Mouse (Mus musculus) yolk sac, embryonic 10.5 days (tissue): ENCODE results near the gene Syt1.

Source experiments
- DNase-seq: peaks from one replicate; pipeline ENCODE4 v3.0.0-alpha.2; 2017; ENCODE audit warnings: low spot score

The Syt1 gene

DNA sequence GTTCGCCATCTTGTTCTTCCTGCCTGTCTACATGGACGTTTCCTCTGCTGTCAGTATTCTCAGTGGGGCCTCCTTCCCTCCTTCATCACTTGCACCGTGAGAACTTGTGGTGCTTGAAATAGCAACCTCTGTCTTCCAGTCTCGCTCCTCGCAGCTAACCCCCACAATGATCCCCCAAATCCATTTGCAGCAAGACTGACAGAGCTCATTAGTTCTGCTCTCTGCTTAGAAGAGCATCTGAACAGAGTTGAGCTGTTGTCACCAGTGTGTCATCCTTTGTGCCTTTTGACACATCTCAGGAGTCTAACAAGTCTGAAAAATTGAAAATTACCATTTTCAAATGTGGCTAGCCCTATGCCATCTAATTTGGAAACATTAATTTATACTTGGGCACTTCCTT is 372.7 kb downstream of the Syt1 start:
- no peak for DNase-seq

DNA sequence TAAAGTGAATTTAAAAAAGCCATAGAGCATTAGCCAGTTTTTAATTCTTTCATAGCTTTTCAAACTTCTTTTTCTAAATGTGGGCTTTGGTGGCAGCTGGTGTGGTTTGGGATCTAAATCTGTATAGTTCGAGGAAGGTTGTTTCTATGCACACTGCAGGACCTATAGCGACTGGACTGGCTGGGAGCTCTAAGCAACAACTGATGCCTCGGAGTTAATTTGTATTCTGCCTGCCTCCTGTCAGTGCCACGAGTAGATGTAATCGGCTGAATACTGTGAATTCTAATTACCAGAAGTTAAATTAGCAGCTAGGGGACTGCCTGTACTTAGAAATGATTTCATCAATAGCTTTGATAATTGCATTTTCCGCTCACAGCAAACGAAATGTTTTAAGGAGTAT is 374.7 kb downstream of the Syt1 start:
- no peak for DNase-seq

DNA sequence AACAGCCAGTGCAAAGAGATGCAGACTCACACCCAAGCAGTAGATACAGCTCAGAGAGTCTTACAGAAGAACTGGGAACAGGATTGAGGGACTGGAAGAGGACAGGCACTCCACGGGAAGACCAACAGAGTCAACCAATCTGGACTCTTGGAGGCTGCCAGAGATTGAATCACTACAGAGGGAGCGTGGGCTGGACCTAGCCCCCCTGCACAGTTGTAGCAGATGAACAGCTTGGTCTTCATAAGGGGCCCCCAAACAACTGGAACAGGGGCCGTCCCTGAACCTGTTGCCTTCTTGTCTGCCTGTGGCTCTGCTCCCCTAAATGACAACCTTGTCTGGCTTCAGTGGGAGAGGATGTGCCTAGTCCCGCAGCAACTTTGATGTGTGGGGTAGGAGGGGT is 375.2 kb downstream of the Syt1 start:
- no peak for DNase-seq

DNA sequence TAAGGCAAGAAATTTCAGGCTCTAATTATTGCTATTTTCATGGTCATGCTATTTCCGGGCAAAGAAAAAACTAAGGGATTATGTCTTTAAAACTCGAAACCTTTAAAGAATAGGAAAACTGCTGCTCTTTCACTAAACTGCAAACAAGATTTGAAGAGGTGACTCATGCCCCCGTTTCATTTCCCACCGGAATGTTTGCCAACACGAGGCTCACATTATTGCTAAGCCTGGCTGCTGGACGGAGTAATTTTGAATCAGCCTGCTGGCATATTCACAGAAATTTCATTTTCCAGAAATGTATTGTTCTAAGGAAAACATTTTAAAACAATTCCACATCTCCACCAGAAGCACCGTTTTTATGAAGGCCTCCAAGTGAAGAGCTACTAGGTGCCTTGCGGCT is 379.9 kb downstream of the Syt1 start:
- no peak for DNase-seq

DNA sequence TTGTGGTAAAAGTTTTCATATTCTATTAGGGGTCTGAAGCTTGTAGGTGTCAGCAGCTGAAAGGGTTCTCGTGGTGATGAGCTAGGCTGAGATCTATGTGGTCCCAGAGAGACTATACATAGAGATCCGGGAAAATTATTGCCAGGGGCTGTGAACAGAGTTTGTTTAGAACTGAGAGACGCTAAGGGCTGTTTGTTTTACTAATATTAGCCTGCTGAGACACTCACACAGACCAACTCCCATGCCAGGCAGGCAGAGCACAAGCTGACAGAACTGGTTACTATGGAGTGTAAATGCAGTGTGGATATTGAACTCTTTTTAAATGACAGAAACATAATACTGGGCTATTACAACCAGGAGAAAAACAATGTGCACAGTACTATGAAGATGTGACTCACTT is 384.4 kb downstream of the Syt1 start:
- DNase-seq: no peak

DNA sequence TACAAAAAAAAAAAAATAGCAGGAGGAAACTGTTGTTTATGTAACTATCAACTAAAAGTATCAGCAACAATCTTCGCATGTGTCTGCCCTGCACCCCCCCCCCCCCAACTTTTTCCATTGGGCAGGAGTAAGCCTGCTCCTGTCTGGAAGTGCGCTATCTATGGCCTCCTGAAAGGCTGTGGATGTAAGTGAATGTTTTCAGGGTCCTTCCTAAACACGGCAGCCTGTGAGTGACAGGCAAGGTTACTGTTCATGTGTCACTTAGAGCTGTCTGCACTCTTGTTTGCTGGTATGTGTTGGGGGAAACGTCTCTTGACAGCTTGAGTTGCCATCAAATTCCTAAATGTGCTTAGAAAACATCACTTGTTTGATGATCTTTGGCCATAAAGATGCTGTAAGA is 387.8 kb downstream of the Syt1 start:
- DNase-seq: no peak

DNA sequence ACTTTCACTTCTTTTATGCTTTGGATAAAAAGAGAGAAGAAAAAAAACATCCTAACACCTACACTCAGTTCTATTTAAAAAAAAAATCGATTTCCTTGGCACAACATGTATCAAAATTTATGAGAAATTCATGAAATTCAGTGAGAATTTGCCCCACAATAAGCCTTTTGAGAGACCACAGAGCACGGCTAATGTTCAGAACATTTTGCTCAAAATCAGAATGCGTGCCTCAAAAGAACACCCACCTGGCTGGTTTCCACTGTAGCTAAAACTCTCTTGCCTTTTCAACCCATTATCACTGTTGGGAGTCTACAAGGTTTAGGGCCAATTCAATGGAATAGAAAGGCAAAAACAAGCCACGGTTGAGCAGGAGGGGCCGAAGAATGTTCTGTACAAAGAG is 390.9 kb downstream of the Syt1 start:
- DNase-seq: no peak

DNA sequence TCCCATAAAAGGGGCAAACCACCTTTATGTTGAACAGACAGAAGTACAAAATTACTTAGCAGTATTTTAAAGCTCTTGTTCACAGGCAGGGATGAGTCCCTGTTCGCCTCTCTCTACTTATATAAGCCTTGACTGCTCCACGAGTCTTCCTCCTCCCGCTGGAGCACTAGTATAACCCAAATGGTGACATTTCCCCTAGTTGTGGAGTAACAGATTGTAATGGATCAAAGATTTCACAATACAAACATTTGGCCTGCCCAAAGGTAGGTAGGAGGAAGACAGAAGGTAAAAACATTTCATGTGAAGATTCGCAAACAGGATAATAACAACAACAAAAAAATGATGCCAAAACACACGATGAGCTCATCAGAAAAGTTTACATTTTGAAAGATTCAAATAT is 391.6 kb downstream of the Syt1 start:
- no peak for DNase-seq

DNA sequence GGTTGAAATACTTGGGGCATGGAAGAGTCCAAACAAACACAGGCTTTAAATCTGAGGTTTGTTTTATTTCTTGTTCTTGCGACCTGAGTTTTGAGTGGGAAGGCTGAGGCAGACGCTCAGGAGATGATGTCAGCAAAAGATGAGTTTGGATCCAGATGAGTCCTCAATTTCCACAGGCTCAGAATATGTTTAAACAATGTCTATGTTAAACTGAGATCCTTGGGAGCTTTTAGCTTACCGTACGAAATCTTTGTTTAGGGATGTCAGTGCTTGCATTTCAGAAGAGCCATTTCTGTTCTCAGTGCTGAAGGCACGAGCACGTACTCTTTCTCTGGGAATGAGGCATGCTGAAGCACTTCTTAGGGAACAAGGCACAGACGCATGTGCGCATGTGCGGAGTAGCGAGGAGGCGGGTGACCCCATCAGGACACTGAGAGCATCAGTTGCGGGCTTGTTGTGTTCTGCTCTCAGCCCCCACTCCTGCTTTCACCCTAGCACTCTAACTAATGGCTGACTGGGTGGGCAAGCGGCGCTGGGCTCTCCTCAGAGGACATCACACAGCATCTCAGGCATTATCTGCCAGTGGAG is 400.6 kb downstream of the Syt1 start:
- no peak for DNase-seq

DNA sequence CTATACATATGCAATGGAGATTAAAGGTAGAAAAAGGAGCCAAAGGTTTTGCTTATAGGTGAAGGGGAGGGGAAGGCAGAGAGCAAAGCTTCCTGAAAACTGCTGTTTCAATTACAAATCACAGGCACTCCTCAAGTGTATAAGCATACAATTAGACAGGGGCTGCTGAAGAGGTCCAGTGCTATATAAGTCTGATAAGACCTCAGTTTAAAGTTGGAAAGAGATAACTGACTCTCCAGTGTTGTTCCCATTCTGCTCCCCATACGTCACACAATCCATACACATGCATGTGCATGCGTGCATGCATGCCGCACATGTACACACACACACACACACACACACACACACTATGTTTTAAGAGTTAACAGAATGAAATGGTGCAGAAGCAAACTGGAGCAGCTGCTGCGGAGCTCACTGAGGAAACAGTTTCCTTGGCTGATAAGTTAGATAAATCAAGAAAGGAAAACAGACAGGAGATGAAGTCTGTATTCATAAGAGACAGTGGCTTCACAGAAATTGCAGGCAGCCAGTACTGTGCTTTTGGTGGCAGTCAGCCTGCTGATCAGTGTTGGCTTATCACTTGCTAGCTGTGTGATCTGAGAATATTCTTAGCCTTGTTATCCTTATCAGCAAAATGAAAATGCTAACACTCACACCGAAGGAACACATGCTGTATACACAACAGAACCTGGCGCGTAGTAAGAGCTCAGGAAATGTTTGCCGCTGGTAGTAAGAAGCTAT is 408.9 kb downstream of the Syt1 start:
- DNase-seq: no peak

DNA sequence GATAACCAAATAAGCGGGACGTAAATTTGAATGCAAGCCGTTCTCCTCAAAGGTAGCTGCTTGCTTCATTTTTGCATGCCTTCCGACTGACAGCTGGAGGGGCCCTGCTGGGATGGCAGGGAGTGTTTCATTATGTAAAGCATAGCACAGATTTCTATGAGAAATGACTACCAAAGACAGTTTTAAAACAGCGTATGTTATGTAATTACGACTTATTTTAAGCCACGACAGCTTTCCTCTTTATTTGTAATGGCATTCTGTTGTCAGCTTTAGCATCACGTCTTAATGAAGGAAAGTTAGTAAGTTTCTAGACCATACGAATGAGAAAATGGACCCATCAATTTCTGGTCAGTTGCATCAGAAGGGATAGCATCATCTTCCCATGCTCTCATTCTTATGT is 410.1 kb downstream of the Syt1 start:
- DNase-seq: no peak

DNA sequence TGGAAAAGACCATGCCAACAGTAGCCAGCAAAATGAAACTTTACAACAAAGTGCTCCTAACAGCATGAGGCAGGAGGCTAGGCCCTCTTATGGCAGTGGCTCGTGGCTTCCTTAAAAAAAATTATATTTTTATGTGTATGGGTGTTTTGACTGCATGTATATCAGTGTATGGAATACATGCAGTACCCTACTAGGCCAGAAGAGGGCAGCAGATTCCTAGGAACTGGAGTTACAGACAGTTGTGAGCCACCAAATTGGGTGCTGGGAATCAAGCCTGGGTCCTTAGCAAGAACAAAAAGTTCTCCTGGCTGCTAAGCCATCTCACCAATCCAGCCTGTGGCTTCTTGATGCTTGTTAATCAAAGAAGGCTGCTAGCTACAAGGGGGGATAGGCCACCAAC is 413.4 kb downstream of the Syt1 start:
- DNase-seq: no peak

DNA sequence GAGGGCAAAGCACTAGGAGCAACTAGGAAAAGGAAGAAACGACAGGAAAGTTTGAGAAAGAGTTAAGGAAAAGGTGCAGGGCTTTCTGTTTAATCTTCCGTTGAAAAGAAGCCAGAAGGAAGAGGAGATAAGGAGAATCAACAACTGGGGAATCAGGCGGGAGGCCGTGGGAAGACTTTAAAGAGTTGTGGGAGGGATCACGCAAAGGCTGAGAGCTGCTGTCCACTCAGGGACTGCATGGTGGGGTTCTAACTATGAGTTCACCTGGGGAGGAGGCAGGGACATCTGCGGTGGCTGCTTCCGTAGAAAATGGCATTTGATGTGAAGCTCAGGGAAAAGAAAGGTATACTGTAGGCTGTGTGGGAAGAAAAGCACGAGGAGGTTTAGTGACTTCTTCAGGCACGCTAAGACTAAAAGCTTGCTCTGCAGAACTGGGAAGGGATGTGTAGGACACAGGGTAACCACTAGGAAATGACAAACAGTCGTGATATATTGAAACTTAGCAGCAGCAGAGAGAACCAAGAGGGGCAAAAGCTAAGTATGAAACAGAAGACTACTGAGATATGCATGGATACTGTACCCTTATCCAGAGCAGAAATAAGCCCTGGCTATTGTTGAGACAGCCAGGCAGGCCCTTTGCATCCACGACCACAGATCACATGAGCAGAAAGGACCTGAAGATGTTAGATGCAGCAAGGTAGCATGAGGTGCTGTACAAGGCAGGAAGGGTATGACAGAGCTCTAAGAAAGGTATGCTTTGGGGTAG is 414.4 kb downstream of the Syt1 start:
- no peak for DNase-seq

DNA sequence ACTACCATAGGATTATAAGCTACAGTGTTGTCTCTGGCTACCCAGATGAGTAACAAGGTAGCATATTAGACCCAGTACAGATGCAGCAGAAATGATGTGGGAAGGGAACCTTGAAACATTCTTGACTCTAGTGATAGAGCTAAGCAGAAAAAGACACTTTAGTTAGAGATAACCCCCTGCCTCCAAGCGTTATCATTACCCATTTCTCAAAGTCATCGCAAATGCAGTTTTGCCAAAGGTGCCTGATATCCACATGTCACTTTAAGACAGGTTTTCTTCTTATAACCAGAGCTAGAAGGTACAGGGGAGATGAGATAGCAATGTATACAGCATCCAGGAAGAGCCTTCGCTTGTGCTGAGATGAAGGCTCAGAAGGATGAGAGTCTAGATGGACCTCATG is 421.4 kb downstream of the Syt1 start:
- no peak for DNase-seq

DNA sequence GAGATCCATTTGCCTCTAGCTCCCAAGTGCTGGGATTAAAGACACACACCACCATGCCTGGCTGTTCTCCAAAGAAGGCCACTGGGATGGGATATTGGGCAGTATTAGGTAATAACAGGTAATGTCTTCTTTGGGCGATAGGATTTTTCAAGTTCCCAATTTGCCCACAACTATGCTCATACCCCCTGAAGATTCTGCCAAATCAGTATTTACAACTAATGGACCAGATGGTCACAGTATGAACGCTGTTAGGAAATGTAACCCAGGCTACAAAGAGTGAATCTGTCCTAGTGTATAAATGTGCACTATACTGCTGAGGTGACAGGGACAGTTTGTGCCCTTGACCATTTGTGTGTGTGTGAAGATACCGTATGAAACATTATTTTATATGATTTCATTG is 421.9 kb downstream of the Syt1 start:
- no peak for DNase-seq

DNA sequence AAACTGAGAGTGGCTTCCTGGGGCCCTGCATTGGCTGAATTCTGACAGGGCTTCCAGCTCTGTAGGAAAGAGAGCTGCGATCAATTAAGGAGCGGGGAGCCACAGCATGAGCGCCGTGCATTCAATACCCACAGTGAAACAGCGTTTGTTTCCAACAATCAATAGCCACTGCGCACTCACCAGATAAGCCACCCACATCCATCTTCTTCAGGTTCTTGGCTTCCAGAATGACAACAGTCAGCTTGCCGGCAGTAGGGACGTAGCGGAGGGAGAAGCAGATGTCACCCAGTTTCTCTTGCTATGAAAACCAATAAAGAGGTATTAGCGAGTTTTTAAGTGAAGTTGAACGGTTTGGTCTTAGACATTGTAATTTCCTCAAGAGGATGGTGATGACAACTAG is 427.1 kb downstream of the Syt1 start:
- no peak for DNase-seq

DNA sequence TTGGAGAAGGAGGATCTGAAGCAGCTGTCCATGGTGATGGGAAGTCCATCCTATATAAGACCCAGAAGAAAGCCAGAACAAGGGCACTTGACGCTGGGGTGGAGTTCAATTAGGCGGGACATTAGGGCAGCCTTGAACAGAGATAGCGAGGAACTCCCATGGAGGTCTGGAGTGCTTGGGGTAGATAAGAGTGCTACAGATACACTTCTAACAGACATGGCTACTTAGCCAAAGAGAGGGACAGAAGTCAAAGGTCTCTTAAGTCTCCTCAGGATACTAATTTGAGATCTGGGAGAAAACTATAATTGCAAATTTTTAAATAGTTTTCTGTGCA is 428.4 kb downstream of the Syt1 start:
- DNase-seq: peak; percentile 19

DNA sequence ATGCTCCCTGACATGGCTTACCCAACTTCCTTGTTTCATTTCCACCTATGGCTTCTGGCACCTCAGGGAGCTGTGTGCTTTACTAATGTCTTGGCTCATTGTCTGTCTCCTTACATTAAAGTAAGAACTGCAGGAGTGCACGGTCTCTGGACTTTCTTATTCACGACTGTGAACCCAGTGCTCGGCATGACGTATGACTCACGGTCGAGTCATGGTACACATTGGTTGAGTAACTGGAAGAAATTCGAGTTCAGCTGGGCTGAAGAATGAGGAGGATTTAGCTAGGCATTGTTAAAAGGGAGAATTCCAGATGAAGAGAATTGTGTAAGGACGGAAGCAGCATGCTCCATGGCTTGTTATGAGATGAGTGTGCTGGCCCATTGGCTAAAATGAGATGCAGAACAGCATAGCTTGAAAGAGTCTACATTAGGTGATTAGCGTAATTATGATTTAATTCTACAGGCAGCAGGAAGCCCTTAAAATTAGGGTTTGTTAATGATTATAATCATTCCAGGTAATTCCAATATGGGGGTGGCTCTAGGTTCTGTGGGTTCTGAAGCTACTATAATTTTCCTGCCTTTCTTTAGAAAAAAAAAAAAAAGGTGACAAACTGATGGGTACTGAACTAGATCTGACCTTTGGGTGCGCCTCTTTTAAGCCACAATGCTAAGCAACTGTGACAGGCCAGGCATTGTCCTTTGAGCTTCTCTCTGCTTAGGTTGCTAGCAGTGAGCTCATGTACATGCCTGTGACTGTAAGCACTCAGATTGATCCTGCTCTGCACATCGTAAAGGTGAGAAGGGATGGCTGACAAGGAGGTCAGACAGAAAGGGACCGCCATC is 429.0 kb downstream of the Syt1 start:
- DNase-seq: no peak

DNA sequence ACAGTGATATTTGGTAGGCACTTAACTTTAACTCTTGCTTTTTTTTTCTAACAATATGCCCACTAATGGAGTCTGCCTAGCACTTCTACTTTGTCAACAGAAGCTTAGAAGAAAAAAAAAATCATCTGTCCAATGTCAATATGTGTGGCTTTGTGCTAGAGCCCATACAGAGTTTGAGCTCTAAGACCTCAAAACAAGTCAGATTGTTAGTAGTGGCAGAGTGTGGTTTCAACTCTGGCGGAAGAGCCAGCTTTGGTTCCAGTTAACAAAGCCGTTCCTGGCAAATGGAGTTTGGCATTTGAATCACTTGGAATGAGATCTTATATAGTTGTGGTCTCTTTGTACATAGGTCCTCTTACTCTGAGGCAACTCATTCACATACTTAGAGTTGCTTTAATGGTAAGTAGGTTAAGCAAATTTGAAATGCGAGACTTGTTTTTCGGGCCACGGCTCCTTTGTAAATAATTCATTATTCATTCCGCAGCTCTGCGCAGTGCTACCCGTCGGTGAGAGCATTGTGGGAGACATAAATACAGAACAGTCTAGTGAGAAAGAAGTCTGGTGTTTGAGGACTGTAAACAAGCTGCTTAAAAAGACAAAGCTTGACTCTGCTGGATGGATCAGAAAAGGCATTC is 429.9 kb downstream of the Syt1 start:
- no peak for DNase-seq

DNA sequence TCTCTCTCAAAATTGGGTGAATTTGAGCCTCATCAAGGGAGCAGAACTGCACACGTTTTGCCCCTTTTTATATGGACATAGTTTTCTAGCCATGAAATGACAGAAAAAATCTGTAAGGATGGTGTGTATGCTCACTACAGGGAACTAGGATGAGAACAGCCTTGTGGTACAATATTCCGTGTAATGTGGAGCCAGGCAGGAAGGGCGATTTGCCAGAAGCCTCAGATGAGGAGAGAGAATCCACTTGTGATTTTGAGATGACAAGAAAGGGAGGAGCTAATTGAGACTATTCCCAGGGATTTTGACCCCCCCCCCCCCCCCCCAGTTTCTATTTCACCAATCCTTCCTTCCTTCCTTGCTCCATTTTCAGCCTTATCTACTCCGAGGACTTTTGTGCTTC is 431.4 kb downstream of the Syt1 start:
- DNase-seq: no peak

DNA sequence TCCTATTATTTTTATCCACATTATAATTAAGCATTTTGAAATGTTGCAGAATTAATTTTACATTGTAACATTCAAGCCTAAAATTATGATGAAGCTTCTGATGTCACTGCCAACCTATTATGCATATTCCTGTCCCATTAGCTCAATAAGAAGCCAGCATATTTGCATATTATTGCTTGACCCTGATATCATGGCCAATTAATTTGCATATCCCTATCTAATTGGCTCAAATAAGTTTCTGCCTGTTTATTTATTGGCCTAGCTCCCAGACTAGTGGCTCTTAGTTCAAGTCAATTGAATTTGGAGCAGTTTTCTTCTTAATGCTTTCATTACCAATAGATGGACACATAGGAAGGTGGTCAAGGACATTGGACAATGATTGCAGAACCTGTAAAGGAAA is 433.2 kb downstream of the Syt1 start:
- no peak for DNase-seq

DNA sequence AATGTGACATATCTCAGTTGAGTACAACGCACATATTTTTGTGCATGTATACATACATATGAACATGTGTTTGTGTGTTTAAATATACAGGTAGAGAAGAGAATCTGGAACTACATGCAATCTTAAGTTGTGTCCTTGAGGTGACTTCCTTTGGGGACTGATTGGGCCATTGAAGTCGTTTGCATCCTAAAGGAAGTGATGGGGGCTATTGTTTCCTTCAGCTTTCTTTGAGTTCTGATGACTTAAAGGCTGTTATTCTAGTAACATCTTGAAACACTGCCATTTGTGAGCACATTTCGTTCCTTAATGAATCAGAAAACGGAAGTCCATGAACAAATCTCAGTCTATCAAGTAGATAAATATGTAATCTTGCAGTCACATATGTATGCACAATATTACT is 438.0 kb downstream of the Syt1 start:
- no peak for DNase-seq
